Mouse (Mus musculus) left cerebral cortex, postnatal 25 days (tissue): Measurements from ENCODE around the gene Olfr165. TPM values are rescaled to one million over a fixed set of nuclear protein-coding genes. Genes with fewer than 3 reads are reported as not detected.
"Not testable (repeated sequence)": the region's sequence is repeated elsewhere in the genome, so short reads cannot be mapped to it uniquely, and the experiment has no call there.

ENCODE experiments used
- DNase-seq, 2 experiments: peaks; one replicate each; pipeline ENCODE4 v3.0.0; 2022; ENCODE audit warnings: low spot score in 2 of 2, mixed read lengths in 1 of 2
- intact Hi-C: fragments of 180-260 bp; cut with DNase I; formaldehyde crosslinking; loops from one replicate; pipeline ENCODE4 v1.15.1; 2025
- total RNA-seq, 2 experiments: library from RNA; stranded (reverse); gene quantifications; 2 replicates each; pipeline ENCODE4 v1.2.3; 2021

Olfr165 gene
- total RNA-seq = not detected

DNA sequence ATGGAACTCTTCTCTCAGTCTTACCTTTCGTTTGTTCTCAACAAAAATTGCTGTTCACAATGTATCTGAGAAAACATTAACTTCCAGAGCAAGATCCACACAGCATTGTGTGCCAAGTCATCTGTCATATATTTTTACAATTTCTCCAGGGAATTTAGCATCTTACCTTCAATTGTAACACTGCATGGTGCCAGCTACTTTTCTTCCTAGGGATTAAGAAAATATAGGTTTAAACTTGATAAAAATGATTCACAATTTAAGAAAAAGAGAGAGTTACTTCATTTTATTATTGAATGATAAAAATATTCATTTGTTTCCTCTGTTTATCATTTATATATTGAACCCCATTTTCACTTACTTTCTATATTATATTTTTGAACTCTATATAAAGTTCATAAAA lies at the start of gene Olfr165:
Gene Olfr165, minus strand, starts transcription at position 101 of the 400 bp plus-strand sequence.
- DNase-seq = no peak
- intact Hi-C loops = no loop called here

DNA sequence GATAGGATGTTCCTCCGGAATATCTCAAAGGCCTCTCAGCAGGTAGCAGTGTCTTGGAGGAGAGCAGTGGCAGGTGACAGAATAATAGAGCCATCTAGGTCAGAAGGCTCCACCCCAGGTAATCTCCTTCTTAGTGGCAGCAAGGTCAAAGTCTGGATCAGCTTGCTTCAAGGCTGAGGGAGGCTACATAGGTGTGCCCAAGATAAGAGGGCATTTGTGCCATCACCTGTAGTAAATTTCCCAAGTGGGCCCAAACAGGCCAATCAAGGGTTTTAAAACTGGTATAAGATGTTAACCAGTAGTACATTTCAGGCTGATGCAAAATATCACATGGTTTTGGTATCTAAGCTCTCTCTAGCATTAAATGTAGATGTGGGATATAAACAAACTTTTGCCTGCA lies 41.4 kb upstream of the Olfr165 start:
- intact Hi-C loops = no loop called here
- DNase-seq = no peak

DNA sequence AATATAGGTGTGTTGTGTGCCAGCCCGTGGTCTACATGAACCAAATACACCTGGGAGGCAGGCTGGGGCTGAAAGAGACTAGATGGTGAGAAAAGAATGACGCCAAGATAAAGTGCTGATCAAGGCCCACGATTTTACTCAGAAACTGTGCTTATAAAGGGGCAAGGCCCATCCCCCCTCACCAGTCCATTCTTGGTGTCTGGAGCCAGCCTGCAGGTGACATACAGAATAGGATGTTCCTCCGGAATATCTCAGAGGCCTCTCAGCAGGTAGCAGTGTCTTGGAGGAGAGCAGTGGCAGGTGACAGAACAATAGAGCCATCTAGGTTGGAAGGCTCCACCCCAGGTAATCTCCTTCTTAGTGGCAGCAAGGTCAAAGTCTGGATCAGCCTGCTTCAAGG lies 35.8 kb upstream of the Olfr165 start:
- intact Hi-C loops, DNase-seq: not testable (repeated sequence)

DNA sequence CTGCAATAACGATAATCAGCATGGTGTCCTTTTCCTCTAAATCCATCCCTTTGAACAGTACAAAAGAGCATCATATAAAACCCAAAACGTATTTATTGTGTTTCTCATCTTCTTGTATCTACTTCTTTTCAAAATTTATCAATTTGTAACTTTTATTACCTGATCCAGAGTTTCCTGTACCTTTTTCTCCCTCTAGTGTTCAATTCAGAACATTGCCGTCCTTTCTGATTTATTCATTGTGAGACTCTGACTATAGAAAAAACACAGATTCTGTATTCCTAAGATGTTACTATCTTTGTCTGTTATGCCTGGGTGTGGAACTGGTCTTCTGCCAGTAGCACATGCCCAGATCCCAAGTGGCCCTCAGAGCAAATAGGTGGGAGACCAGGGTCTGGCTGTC lies 35.0 kb downstream of the Olfr165 start:
- no peak for DNase-seq
- intact Hi-C loops = no loop called here

Other genes starting within 250 kb of the Olfr165 start
- gene Olfr164, start 109.1 kb downstream of the Olfr165 start, total RNA-seq = not detected
- not detected for gene Olfr166, start 60.6 kb upstream of the Olfr165 start, total RNA-seq
- gene Olfr167, start 99.1 kb upstream of the Olfr165 start, total RNA-seq = not detected
- gene Olfr168, start 112.4 kb upstream of the Olfr165 start, total RNA-seq = not detected
- not detected for gene Olfr169, start 148.7 kb upstream of the Olfr165 start, total RNA-seq
- not detected for gene Olfr170, start 188.7 kb upstream of the Olfr165 start, total RNA-seq
- gene Olfr171, start 206.8 kb upstream of the Olfr165 start, total RNA-seq = not detected